Mouse (Mus musculus) cerebellum, postnatal 36 days (tissue): ENCODE data around the gene Lzts3.
A peak's percentile ranks its signal among the peaks of the same experiment; 100 is the strongest.
"Not testable (repeated sequence)": the region's sequence is repeated elsewhere in the genome, so short reads cannot be mapped to it uniquely, and the experiment has no call there.

Experiments
- DNase-seq, 2 experiments: peaks; one replicate each; pipeline ENCODE4 v3.0.0; 2021 to 2022; ENCODE audit warnings: mixed read lengths in 2 of 2

Lzts3 gene

GRCm38 (mm10) chr2:130642684-130643369 is at the start of gene Lzts3:
Lzts3 (minus strand) TSS chr2:130642803.
- peak; percentile 87 to 97 for DNase-seq

GRCm38 (mm10) chr2:130689011-130689410 is 46.4 kb upstream of the Lzts3 start:
- no peak for DNase-seq

GRCm38 (mm10) chr2:130685426-130685825 is 42.8 kb upstream of the Lzts3 start:
- DNase-seq: no peak

GRCm38 (mm10) chr2:130681531-130681930 is 38.9 kb upstream of the Lzts3 start:
- DNase-seq: no peak

GRCm38 (mm10) chr2:130679899-130680298 is 37.3 kb upstream of the Lzts3 start:
- DNase-seq: no peak

- no peak for DNase-seq
Observed at GRCm38 (mm10) chr2:130679154-130679553, 36.6 kb upstream of the Lzts3 start.

- no peak for DNase-seq
Observed at GRCm38 (mm10) chr2:130677211-130677610, 34.6 kb upstream of the Lzts3 start.

GRCm38 (mm10) chr2:130667559-130667958 is 25.0 kb upstream of the Lzts3 start, which contains the start of gene Itpa:
Itpa (plus strand) TSS chr2:130667610.
- DNase-seq: peak; percentile 87 to 89

- DNase-seq: peak; percentile 93 to 94
Observed at GRCm38 (mm10) chr2:130664102-130664701, 21.6 kb upstream of the Lzts3 start, which contains the start of gene Ddrgk1. Ddrgk1 (minus strand) TSS chr2:130664659.

- DNase-seq: no peak
Observed at GRCm38 (mm10) chr2:130663342-130663741, 20.7 kb upstream of the Lzts3 start.

GRCm38 (mm10) chr2:130658530-130658929 is 15.9 kb upstream of the Lzts3 start:
- DNase-seq: no peak

- DNase-seq: no peak
Observed at GRCm38 (mm10) chr2:130657541-130657940, 14.9 kb upstream of the Lzts3 start.

GRCm38 (mm10) chr2:130656536-130656935 is 13.9 kb upstream of the Lzts3 start:
- DNase-seq: no peak

GRCm38 (mm10) chr2:130655660-130656339 is 13.2 kb upstream of the Lzts3 start:
- DNase-seq: no peak

- no peak for DNase-seq
Observed at GRCm38 (mm10) chr2:130653760-130654159, 11.2 kb upstream of the Lzts3 start.

- no peak for DNase-seq
Observed at GRCm38 (mm10) chr2:130653303-130653702, 10.7 kb upstream of the Lzts3 start.

- DNase-seq: not testable (repeated sequence)
Observed at GRCm38 (mm10) chr2:130649028-130649427, 6.4 kb upstream of the Lzts3 start.

GRCm38 (mm10) chr2:130645198-130645597 is 2.6 kb upstream of the Lzts3 start:
- DNase-seq: no peak

GRCm38 (mm10) chr2:130642197-130642660 is 374 bp downstream of the Lzts3 start:
- DNase-seq: no peak

GRCm38 (mm10) chr2:130641351-130642025 is 1.1 kb downstream of the Lzts3 start:
- no peak for DNase-seq

GRCm38 (mm10) chr2:130639276-130639675 is 3.3 kb downstream of the Lzts3 start:
- DNase-seq: no peak

GRCm38 (mm10) chr2:130638101-130638611 is 4.4 kb downstream of the Lzts3 start:
- DNase-seq: no peak

GRCm38 (mm10) chr2:130635847-130636246 is 6.8 kb downstream of the Lzts3 start:
- DNase-seq: peak; percentile 20 to 32
